Mouse (Mus musculus): ENCODE measurements around the gene Ulk1.

Gene Ulk1

DNA sequence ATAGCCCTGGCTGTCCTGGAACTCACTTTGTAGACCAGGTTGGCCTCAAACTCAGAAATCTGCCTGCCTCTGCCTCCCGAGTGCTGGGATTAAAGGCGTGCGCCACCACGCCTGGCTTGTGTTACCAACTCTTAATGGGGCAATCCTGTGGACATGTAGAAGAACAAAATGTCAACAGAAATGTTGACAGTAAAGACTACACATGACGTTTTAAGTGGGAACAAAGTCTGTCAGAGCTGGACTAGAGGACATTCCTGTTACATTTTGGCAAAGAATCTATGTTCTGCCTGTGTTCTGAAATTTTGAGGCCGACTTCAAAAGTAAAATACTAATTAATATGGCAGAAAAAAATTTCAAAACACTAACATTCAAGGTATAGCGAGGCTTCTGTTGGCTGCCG lies 46.0 kb downstream of the Ulk1 start:
- DNase-seq (ENCODE audit: low spot score): no peak

DNA sequence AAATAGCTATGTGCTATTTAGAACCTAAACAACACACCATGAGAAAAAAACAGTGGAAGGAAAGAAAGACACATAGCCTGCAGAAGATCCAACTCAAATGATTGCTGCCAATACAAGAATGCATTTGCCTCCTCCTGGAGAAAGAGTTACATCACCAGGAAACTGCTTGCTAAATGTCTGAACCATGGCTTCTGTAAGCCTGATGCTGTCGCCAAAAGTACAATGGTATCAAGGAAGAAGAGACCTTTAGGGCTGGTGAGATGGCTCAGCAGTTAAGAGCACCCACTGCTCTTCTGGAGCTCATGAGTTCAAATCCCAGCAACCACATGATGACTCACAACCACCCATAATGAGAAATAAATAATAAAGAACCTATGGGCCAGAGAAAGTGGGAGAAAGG lies 64.9 kb downstream of the Ulk1 start:
- DNase-seq (ENCODE audit: low spot score): no peak

DNA sequence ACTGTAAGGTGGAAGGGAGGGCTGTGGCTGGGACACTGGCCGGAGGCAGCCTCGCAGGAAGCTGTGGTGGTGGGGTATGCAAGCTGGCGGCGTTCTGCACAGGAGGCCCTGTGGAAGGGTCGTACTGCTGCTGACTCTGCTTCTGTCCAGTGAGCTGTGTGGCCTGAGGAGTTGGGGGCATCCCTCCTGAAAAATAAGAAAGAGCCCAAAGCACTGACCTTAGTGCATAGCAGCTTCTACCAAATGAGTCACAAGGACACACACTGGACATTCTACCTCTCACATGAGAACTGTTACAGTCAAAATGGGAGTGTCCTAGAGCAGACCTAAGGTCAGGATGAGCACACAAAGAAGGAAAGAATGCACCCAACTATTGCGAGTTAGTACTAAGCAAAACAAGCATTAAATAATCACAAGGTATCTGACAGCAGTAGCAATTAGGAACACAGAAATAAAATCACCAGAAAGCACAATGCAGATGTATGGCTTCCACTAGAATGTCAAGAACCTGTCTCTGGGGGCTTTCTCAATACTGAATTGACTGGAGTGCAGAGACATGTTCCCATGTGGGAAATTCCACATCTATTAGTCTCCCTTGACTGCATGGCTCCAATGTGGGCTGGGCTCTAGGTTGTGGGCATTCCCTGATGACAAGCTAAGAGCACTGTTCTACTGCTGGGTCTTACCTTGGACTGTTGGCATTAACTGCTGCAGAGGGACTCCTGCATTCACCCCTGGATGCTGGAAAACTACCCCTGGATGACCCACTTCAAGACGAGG lies 70.2 kb downstream of the Ulk1 start:
- no peak for DNase-seq (ENCODE audit: low spot score)

DNA sequence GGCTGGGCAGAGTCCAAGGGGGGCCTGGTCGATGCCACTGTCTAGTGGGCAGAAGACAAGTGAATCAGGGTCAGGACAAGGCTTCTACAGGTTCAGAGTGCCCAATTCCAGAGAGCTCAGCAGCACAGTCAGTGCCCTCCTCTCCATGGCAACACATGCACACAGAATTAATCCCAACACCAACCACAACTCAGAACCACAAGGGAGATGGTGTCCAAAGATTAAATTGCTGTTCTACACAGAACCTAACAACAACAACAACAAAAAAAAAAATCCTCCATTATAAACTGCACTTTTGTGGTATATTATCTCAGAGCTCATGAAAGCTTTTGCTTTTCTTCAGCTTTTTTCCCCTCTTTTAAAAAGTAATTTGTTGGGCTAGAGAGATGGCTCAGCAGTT lies 74.3 kb downstream of the Ulk1 start:
- no peak for DNase-seq (ENCODE audit: low spot score)

All from yolk sac, embryonic 10.5 days (tissue).